Mouse (Mus musculus) erythroblast, embryonic 14.5 days (primary cell): ENCODE results near the gene Rabl3. TPM values are rescaled to one million over a fixed set of nuclear protein-coding genes. Genes with fewer than 3 reads are reported as not detected.

Experiments used
- H3K27me3 ChIP-seq: 2 replicates; pipeline ENCODE4 v1.6.1; 2012; ENCODE audit warnings: inconsistent platforms; ENCODE audit not compliant: control insufficient read depth
- H3K36me3 ChIP-seq: 2 replicates; pipeline ENCODE4 v1.6.1; 2012; ENCODE audit warnings: mild to moderate bottlenecking, inconsistent platforms; ENCODE audit not compliant: control insufficient read depth
- H3K4me1 ChIP-seq: 2 replicates; pipeline ENCODE4 v1.6.1; 2012; ENCODE audit warnings: inconsistent platforms; ENCODE audit not compliant: control insufficient read depth
- H3K4me3 ChIP-seq: replicated peaks from 2 replicates; pipeline ENCODE3; 2012; ENCODE audit warnings: moderate library complexity, mild to moderate bottlenecking, inconsistent platforms
- H3K9me3 ChIP-seq: 2 replicates; pipeline ENCODE4 v1.6.1; 2012; ENCODE audit warnings: low read length, inconsistent platforms, mixed read lengths; ENCODE audit not compliant: control insufficient read depth
- GATA1 ChIP-seq: IDR thresholded peaks from 2 replicates; pipeline ENCODE4 v1.6.1; 2012; ENCODE audit warnings: low read length, inconsistent platforms, mixed read lengths
- TAL1 ChIP-seq: IDR thresholded peaks from 3 replicates; pipeline ENCODE4 v1.6.1; 2012; ENCODE audit warnings: low read length, inconsistent platforms, mixed read lengths
- polyA plus RNA-seq: library from polyadenylated mRNA; stranded (reverse); fragments of >175 nt; gene quantifications from 2 replicates; pipeline ENCODE4 v1.2.3, GENCODE M21; 2012

Rabl3 gene
- polyA plus RNA-seq, 1 experiment = 0.05 TPM

DNA sequence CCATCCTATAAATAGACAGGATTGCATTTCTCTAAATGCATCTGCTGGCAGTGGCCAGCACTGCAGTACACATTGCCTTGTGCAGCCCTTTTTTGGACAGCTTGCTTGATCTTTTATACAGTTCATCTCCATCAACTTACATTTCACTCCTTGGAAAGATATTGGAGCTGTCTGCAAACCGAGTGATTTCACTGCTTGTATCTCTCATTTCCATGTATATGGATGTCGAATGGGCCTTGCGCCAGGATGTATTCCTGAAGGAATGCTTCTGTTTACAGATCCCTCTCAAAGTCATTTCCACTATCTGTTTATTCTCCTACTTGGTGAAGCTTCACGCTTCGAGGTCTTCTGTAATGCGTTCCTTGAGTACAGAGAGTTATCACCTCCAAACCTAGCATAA is 64.6 kb downstream of the Rabl3 start:
- Histone ChIP-seq H3K4me3 (no peak overlapping the region), H3K36me3 (no peaks in the 10 kb centered on the region), H3K9me3 (no peaks in the 10 kb centered on the region), H3K4me1 (no peaks in the 10 kb centered on the region), H3K27me3 (no peaks in the 10 kb centered on the region)
- TF ChIP-seq TAL1 (no peak), GATA1 (no peak)

- Histone ChIP-seq H3K4me3 (no peak overlapping the region), H3K9me3 (no peaks in the 10 kb centered on the region), H3K27me3 (no peaks in the 10 kb centered on the region), H3K4me1 (no peaks in the 10 kb centered on the region), H3K36me3 (no peaks in the 10 kb centered on the region; the same call in 1 of the 2 replicates)
- TF ChIP-seq TAL1 (no peak), GATA1 (no peak)
Observed at GRCm38 (mm10) chr16:37610333-37610732, 70.6 kb downstream of the Rabl3 start.

DNA sequence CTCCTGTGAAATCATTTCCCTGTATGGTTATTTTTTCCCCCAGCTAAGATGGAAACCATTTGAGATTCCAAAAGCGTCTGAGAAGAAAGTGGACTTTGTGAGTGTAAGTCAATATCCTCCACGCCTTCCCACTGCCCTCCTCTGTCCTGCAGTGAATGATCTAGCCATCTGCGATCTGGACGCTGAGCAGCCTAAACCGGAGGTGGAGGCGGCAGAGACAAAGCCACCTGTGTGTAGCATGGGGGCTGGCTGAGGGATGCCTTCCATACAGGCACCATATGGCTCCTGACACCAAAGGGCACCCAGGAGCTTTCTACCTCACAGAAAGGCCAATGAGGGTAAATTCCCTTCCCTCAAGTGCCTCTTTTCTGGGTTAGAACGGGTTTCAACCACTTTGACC is 71.4 kb downstream of the Rabl3 start:
- H3K36me3 ChIP-seq = no peaks in the 10 kb centered on the region; the same call in 1 of the 2 replicates
- H3K9me3 ChIP-seq = no peaks in the 10 kb centered on the region
- TF ChIP-seq TAL1 (no peak), GATA1 (no peak)
- H3K4me3 ChIP-seq = no peak overlapping the region
- H3K27me3 ChIP-seq = no peaks in the 10 kb centered on the region
- no peaks in the 10 kb centered on the region for H3K4me1 ChIP-seq

GRCm38 (mm10) chr16:37612013-37612412 is 72.3 kb downstream of the Rabl3 start:
- Histone ChIP-seq H3K4me1 (no peaks in the 10 kb centered on the region), H3K27me3 (no peaks in the 10 kb centered on the region), H3K36me3 (no peaks in the 10 kb centered on the region; the same call in 1 of the 2 replicates), H3K4me3 (no peak overlapping the region), H3K9me3 (no peaks in the 10 kb centered on the region)
- TF ChIP-seq GATA1 (no peak), TAL1 (no peak)

GRCm38 (mm10) chr16:37614540-37614939 is 74.9 kb downstream of the Rabl3 start:
- Histone ChIP-seq H3K4me3 (no peak overlapping the region), H3K9me3 (no peaks in the 10 kb centered on the region), H3K4me1 (no peaks in the 10 kb centered on the region), H3K36me3 (no peaks in the 10 kb centered on the region; the same call in 1 of the 2 replicates), H3K27me3 (no peaks in the 10 kb centered on the region)
- TF ChIP-seq GATA1 (no peak), TAL1 (no peak)

- Histone ChIP-seq H3K4me3 (no peak overlapping the region), H3K9me3 (no peaks in the 10 kb centered on the region), H3K4me1 (no peaks in the 10 kb centered on the region), H3K27me3 (no peaks in the 10 kb centered on the region), H3K36me3 (no peaks in the 10 kb centered on the region; the same call in 1 of the 2 replicates)
- TF ChIP-seq TAL1 = no peak
- no peak for TF ChIP-seq GATA1
Observed at GRCm38 (mm10) chr16:37615429-37615828, 75.7 kb downstream of the Rabl3 start.

GRCm38 (mm10) chr16:37616104-37616503 is 76.4 kb downstream of the Rabl3 start:
- H3K4me3 ChIP-seq = no peak overlapping the region
- no peak for TF ChIP-seq TAL1
- no peaks in the 10 kb centered on the region for H3K4me1 ChIP-seq
- no peaks in the 10 kb centered on the region for H3K27me3 ChIP-seq
- no peaks in the 10 kb centered on the region; the same call in 1 of the 2 replicates for H3K36me3 ChIP-seq
- no peaks in the 10 kb centered on the region for H3K9me3 ChIP-seq

DNA sequence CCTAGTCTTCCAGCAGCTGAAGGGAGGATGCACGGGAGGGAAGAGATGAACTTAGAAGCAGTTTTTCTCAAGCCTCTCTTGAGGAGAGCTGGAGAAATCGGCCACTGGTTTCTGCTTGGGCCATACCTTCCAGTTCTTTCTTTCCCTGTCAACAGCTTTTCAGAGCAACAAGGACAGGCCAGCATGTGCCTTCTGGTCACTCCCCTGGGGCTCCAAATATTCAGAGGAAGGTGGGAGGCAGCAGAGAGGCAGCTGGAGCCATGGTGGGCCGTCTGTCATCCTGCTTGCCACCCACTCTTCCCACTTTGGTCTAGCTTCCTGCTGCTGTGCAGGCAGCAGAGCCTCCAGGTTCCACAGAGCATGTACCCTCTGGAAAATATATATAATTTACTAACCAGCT is 78.0 kb downstream of the Rabl3 start:
- Histone ChIP-seq H3K27me3 (no peaks in the 10 kb centered on the region), H3K4me3 (no peak overlapping the region), H3K9me3 (no peaks in the 10 kb centered on the region), H3K4me1 (no peaks in the 10 kb centered on the region), H3K36me3 (no peaks in the 10 kb centered on the region; the same call in 1 of the 2 replicates)
- no peak for TF ChIP-seq GATA1
- no peak for TF ChIP-seq TAL1

Other genes starting within 250 kb of the Rabl3 start
- gene Stxbp5l, start 154.9 kb upstream of the Rabl3 start, polyA plus RNA-seq = 0.01 TPM in 1 of 2 replicates, not detected in the other
- 0.07 TPM in 2 replicates for gene Gtf2e1, start 96 bp upstream of the Rabl3 start, polyA plus RNA-seq
- gene Hgd, start 40.3 kb downstream of the Rabl3 start, polyA plus RNA-seq = 0.05 TPM in 1 of 2 replicates, not detected in the other
- 8.6 and 9.5 TPM in 2 replicates for gene Ndufb4, start 114.6 kb downstream of the Rabl3 start, polyA plus RNA-seq
- gene Fstl1, start 237.0 kb downstream of the Rabl3 start, polyA plus RNA-seq = 0.01 TPM in 1 of 2 replicates, not detected in the other